Mouse (Mus musculus) lung, embryonic 16.5 days (tissue): Measurements from ENCODE around the gene Otud5. TPM values are rescaled to one million over a fixed set of nuclear protein-coding genes. Genes with fewer than 3 reads are reported as not detected.

Experiments
- ATAC-seq: fragments of 200-750 bp; cut with Nextera tagmentation; 2 replicates; pipeline ENCODE4 v1.8.0; 2017; ENCODE audit warnings: low read depth, mild to moderate bottlenecking, moderate library complexity
- H3K27ac ChIP-seq: fragments of 300-500 bp; sonication (generic); 2 replicates; pipeline ENCODE4 v1.5.1; 2014; ENCODE audit warnings: mild to moderate bottlenecking, control low read depth, low read length
- H3K27me3 ChIP-seq: fragments of 300-500 bp; sonication (generic); 2 replicates; pipeline ENCODE4 v1.6.1; 2014; ENCODE audit warnings: low read depth, low read length, mixed read lengths; ENCODE audit not compliant: control insufficient read depth, insufficient read depth
- H3K36me3 ChIP-seq: fragments of 300-500 bp; sonication (generic); 2 replicates; pipeline ENCODE4 v1.6.1; 2014; ENCODE audit warnings: low read length; ENCODE audit not compliant: control insufficient read depth, insufficient read depth
- H3K4me1 ChIP-seq: fragments of 300-500 bp; sonication (generic); replicated peaks from 2 replicates; pipeline ENCODE4 v1.6.1; 2014; ENCODE audit warnings: low read length, mixed read lengths; ENCODE audit not compliant: control insufficient read depth, insufficient read depth
- H3K4me2 ChIP-seq: fragments of 300-500 bp; sonication (generic); 2 replicates; pipeline ENCODE4 v1.6.1; 2014; ENCODE audit warnings: low read depth, low read length, control low read depth
- H3K4me3 ChIP-seq: fragments of 300-500 bp; sonication (generic); 2 replicates; pipeline ENCODE4 v1.5.1; 2014; ENCODE audit warnings: mild to moderate bottlenecking, low read length, control low read depth
- H3K9ac ChIP-seq: fragments of 300-500 bp; sonication (generic); 2 replicates; pipeline ENCODE4 v1.6.1; 2014; ENCODE audit warnings: low read length, control low read depth
- H3K9me3 ChIP-seq: fragments of 300-500 bp; sonication (generic); 2 replicates; pipeline ENCODE4 v1.6.1; 2016; ENCODE audit warnings: low read length; ENCODE audit not compliant: control insufficient read depth
- WGBS: fragments of 180-500 bp; shearing (Covaris S2); extraction: QIAGEN DNeasy Blood & Tissue Kit; methylation state at CpG from one replicate; pipeline ENCODE4 v1.1.7; 2014; 5-methylcytosine and 5-hydroxymethylcytosine counted together
- microRNA counts: library from miRNA; unstranded; fragments of <30 nt; microRNA quantifications from one replicate; lab custom pipeline; 2016
- microRNA-seq: library from miRNA; unstranded; fragments of <30 nt; microRNA quantifications from one replicate; pipeline ENCODE4, GENCODE M21; 2016
- polyA plus RNA-seq: library from polyadenylated mRNA; unstranded; fragments of >200 nt; fragmentation: Nextera tagmentation; extraction: Ambion mirVana; gene quantifications from 2 replicates; pipeline ENCODE4 v1.2.1, GENCODE M21; 2015

Gene Otud5
- polyA plus RNA-seq, 1 experiment from 2014 or later, result 33.8 TPM

DNA sequence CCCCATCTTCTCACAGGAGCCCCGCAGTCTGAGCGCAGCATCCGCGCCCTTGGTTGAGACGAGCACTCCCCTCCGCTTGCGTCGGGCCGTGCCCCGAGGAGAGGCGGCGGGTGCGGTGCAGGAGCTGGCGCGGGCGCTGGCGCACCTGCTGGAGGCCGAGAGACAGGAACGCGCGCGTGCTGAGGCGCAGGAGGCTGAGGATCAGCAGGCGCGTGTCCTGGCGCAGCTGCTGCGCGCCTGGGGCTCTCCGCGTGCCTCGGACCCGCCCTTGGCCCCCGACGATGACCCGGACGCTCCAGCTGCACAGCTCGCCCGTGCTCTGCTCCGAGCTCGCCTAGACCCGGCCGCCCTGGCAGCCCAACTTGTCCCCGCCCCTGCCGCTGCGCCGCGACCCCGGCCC lies 80.9 kb downstream of the Otud5 start:
- no peak for ATAC-seq
- peak overlapping the region; percentile 25 for H3K4me3 ChIP-seq
- peak overlapping the region; percentile 39 for H3K4me2 ChIP-seq
- H3K36me3 ChIP-seq, result no peaks in the 10 kb centered on the region
- H3K9me3 ChIP-seq, result no peaks in the 10 kb centered on the region
- H3K4me1 ChIP-seq, result peaks cover 4% of the 10 kb centered on the region; the same call in 1 of the 2 replicates
- no peak overlapping the region for H3K9ac ChIP-seq
- H3K27ac ChIP-seq, result no peak overlapping the region
- 2% methylated on average over 33 of the region's 48 CpGs for WGBS
- peaks cover 62% of the 10 kb centered on the region for H3K27me3 ChIP-seq

MicroRNA genes within 50 kb of the gene (microRNA counts, 519-probe panel; counts per million panel counts)
- 2,615 counts per million, percentile 47 among the panel's probes with 10 or more counts for microRNA mmu-miR-1198 (lab: Ali Mortazavi, UCI)

Small RNA genes within 50 kb of the gene (microRNA-seq; reads per million reads assigned to microRNA genes)
- gene Mir1198, result 27.7 reads per million, percentile 36 among the genes with 10 or more reads in this experiment

Other genes with a start within 250 kb of the Otud5 start
- gene Ccdc22, start 235.8 kb upstream of the Otud5 start, polyA plus RNA-seq, result 29.9 and 30.2 TPM in 2 replicates
- gene Cacna1f, start 234.3 kb upstream of the Otud5 start, polyA plus RNA-seq, result 0.08 TPM in 1 of 2 replicates, not detected in the other
- 2.6 and 3.2 TPM in 2 replicates for gene Syp, start 202.9 kb upstream of the Otud5 start, polyA plus RNA-seq
- gene Prickle3, start 184.1 kb upstream of the Otud5 start, polyA plus RNA-seq, result 11.5 and 11.8 TPM in 2 replicates
- 218 and 221 TPM in 2 replicates for gene Plp2, start 170.0 kb upstream of the Otud5 start, polyA plus RNA-seq
- 0.38 and 0.45 TPM in 2 replicates for gene Magix, start 160.1 kb upstream of the Otud5 start, polyA plus RNA-seq
- gene Gpkow, start 144.2 kb upstream of the Otud5 start, polyA plus RNA-seq, result 51.6 and 51.8 TPM in 2 replicates
- gene Wdr45, start 127.0 kb upstream of the Otud5 start, polyA plus RNA-seq, result 102 and 122 TPM in 2 replicates
- gene Gm45208, start 119.1 kb upstream of the Otud5 start, polyA plus RNA-seq, result 0.72 and 1.7 TPM in 2 replicates
- 54.7 and 60.6 TPM in 2 replicates for gene Praf2, start 112.9 kb upstream of the Otud5 start, polyA plus RNA-seq
- 25.1 and 27.0 TPM in 2 replicates for gene Ccdc120, start 90.5 kb upstream of the Otud5 start, polyA plus RNA-seq
- gene Tfe3, start 78.8 kb upstream of the Otud5 start, polyA plus RNA-seq, result 27.1 and 28.0 TPM in 2 replicates
- gene Gripap1, start 51.6 kb upstream of the Otud5 start, polyA plus RNA-seq, result 41.9 and 44.0 TPM in 2 replicates
- 1.1 TPM in 2 replicates for gene Kcnd1, start 19.1 kb upstream of the Otud5 start, polyA plus RNA-seq
- gene Pim2, start 36.9 kb downstream of the Otud5 start, polyA plus RNA-seq, result 11.4 and 15.0 TPM in 2 replicates
- gene Slc35a2, start 42.7 kb downstream of the Otud5 start, polyA plus RNA-seq, result 40.9 and 42.7 TPM in 2 replicates
- 106 and 119 TPM in 2 replicates for gene Pqbp1, start 57.9 kb downstream of the Otud5 start, polyA plus RNA-seq
- 156 and 157 TPM in 2 replicates for gene Timm17b, start 58.0 kb downstream of the Otud5 start, polyA plus RNA-seq
- not detected in 2 replicates for gene Gm10491, start 66.5 kb downstream of the Otud5 start, polyA plus RNA-seq
- not detected in 2 replicates for gene Gm10490, start 68.2 kb downstream of the Otud5 start, polyA plus RNA-seq
- 0.94 and 1.3 TPM in 2 replicates for gene Pcsk1n, start 78.5 kb downstream of the Otud5 start, polyA plus RNA-seq
- gene Eras, start 87.2 kb downstream of the Otud5 start, polyA plus RNA-seq, result not detected in 2 replicates
- gene Hdac6, start 106.5 kb downstream of the Otud5 start, polyA plus RNA-seq, result 25.0 and 26.5 TPM in 2 replicates
- gene Gata1, start 136.7 kb downstream of the Otud5 start, polyA plus RNA-seq, result 1.1 and 2.8 TPM in 2 replicates
- gene Glod5, start 177.1 kb downstream of the Otud5 start, polyA plus RNA-seq, result not detected in 2 replicates
- 56.0 and 63.6 TPM in 2 replicates for gene Suv39h1, start 233.4 kb downstream of the Otud5 start, polyA plus RNA-seq
- gene Was, start 249.1 kb downstream of the Otud5 start, polyA plus RNA-seq, result 0.70 and 0.79 TPM in 2 replicates